Comparison of ENCODE assay signal across 11 mouse cellular contexts in genomic region chr2:140790363-140790762, GRCm38 (mm10).
DNase-seq lines count a peak whose midpoint lies in the region; ATAC-seq and TF ChIP-seq lines count a peak whose summit lies in the region.
"Had no signal": no experiment of that assay in that cellular context is flagged by ENCODE, and none has a peak within 500 bp of the region (broad histone marks: within the 10 kb centered on the region; RNA-seq: fewer than 3 reads in every experiment).

No protein-coding gene starts in this region.

- H3K27ac ChIP-seq in stomach, embryonic 15.5 days = no peak overlapping the region
- no peak overlapping the region for H3K27ac ChIP-seq in hindbrain, embryonic 14.5 days
- H3K27ac ChIP-seq in midbrain, embryonic 13.5 days = no peak overlapping the region
- H3K27ac ChIP-seq: kidney, postnatal 0 days; liver, embryonic 15.5 days had no signal

- POLR2A ChIA-PET in Patski (lab: Charles Lee) = no interaction called here

- H3K9me3 ChIP-seq in stomach, embryonic 15.5 days = no peaks in the 10 kb centered on the region
- H3K9me3 ChIP-seq in hindbrain, embryonic 14.5 days (ENCODE audit: control insufficient read depth, low read length) = no peaks in the 10 kb centered on the region
- no peaks in the 10 kb centered on the region for H3K9me3 ChIP-seq in midbrain, embryonic 13.5 days
- H3K9me3 ChIP-seq: liver, embryonic 15.5 days had no signal

- no peak for TF ChIP-seq CTCF in Patski (IDR thresholded peaks at IDR 0.05)

- no peak overlapping the region for H3K9ac ChIP-seq in stomach, embryonic 15.5 days
- H3K9ac ChIP-seq in hindbrain, embryonic 14.5 days = no peak overlapping the region
- no peak overlapping the region for H3K9ac ChIP-seq in midbrain, embryonic 13.5 days (replicated peaks)
- H3K9ac ChIP-seq: liver, embryonic 15.5 days had no signal

- ATAC-seq in Patski = peak; percentile 99
- ATAC-seq in stomach, embryonic 15.5 days (ENCODE audit: insufficient read depth, low FRiP score, low read depth) = peak; percentile 77
- no peak for ATAC-seq in hindbrain, embryonic 14.5 days (ENCODE audit: low FRiP score)
- ATAC-seq in midbrain, embryonic 13.5 days = no peak

- peak; percentile 15 for DNase-seq in Patski (ENCODE audit: low read depth, low spot score)
- DNase-seq in adrenal gland, postnatal 36 days = peak; percentile 74 to 78
- DNase-seq in lung, postnatal 10 days = peak; percentile 23
- no peak for DNase-seq in gastrocnemius, postnatal 4 days (ENCODE audit: low spot score in 2 of 2)
- no peak for DNase-seq in hindbrain, embryonic 14.5 days (ENCODE audit: low spot score)
- DNase-seq: cerebellum, adult 9-11 months; thymus, postnatal 36 days had no signal

- no peaks in the 10 kb centered on the region for H3K4me1 ChIP-seq in stomach, embryonic 15.5 days
- H3K4me1 ChIP-seq in hindbrain, embryonic 14.5 days (replicated peaks; ENCODE audit: control insufficient read depth, insufficient read depth, low read length) = no peaks in the 10 kb centered on the region
- H3K4me1 ChIP-seq in midbrain, embryonic 13.5 days (replicated peaks) = no peaks in the 10 kb centered on the region
- H3K4me1 ChIP-seq: liver, embryonic 15.5 days had no signal

- no peaks in the 10 kb centered on the region for H3K36me3 ChIP-seq in stomach, embryonic 15.5 days
- no peaks in the 10 kb centered on the region for H3K36me3 ChIP-seq in hindbrain, embryonic 14.5 days (replicated peaks; ENCODE audit: control insufficient read depth, insufficient read depth)
- H3K36me3 ChIP-seq in midbrain, embryonic 13.5 days = no peaks in the 10 kb centered on the region
- H3K36me3 ChIP-seq: liver, embryonic 15.5 days had no signal

- no peaks in the 10 kb centered on the region for H3K27me3 ChIP-seq in Patski
- no peaks in the 10 kb centered on the region for H3K27me3 ChIP-seq in stomach, embryonic 15.5 days (replicated peaks)
- H3K27me3 ChIP-seq in hindbrain, embryonic 14.5 days (ENCODE audit: control insufficient read depth, insufficient read depth, low read length) = no peaks in the 10 kb centered on the region
- H3K27me3 ChIP-seq in midbrain, embryonic 13.5 days = no peaks in the 10 kb centered on the region
- H3K27me3 ChIP-seq: liver, embryonic 15.5 days had no signal

- 56% methylated on average over 5 of the region's 5 CpGs for WGBS in stomach, embryonic 15.5 days
- WGBS in hindbrain, embryonic 14.5 days = 84% methylated on average over 5 of the region's 5 CpGs
- WGBS in midbrain, embryonic 13.5 days = 81% methylated on average over 5 of the region's 5 CpGs

- in situ Hi-C loops in Patski (cut with MboI; ENCODE audit: low pct_unique_long_range_greater_than_20kb) = no loop called here

- H3K4me3 ChIP-seq in stomach, embryonic 15.5 days (replicated peaks) = no peak overlapping the region
- H3K4me3 ChIP-seq in hindbrain, embryonic 14.5 days (replicated peaks; ENCODE audit: low read length) = no peak overlapping the region
- no peak overlapping the region for H3K4me3 ChIP-seq in midbrain, embryonic 13.5 days (replicated peaks)
- H3K4me3 ChIP-seq: liver, embryonic 15.5 days had no signal

- no peak overlapping the region for H3K4me2 ChIP-seq in stomach, embryonic 15.5 days
- no peak overlapping the region for H3K4me2 ChIP-seq in hindbrain, embryonic 14.5 days (replicated peaks)
- no peak overlapping the region for H3K4me2 ChIP-seq in midbrain, embryonic 13.5 days (replicated peaks)
- H3K4me2 ChIP-seq: liver, embryonic 15.5 days had no signal

- CTCF ChIA-PET in Patski (lab: Charles Lee) = interaction anchor here (0.8 kb wide), 1 partner anchor 11 kb away, joined by 3 read pairs; no protein-coding TSS in a partner anchor

Comparison
In these comparisons a context has a peak if more than half of its experiments do, and no peak if none do; other contexts are left out.
1. ATAC-seq: peak in Patski (single experiment) and stomach, embryonic 15.5 days (single experiment); none in hindbrain, embryonic 14.5 days (single experiment) and midbrain, embryonic 13.5 days (single experiment).
2. DNase-seq: peak in Patski (single experiment), adrenal gland, postnatal 36 days (2 of 2) and lung, postnatal 10 days (single experiment); none in gastrocnemius, postnatal 4 days (0 of 2) and hindbrain, embryonic 14.5 days (single experiment).